Mouse (Mus musculus): ENCODE data around the gene Tfdp1. TPM values are rescaled to one million over a fixed set of nuclear protein-coding genes. Genes with fewer than 3 reads are reported as not detected.

Tfdp1 gene
- total RNA-seq, 2 experiments from 2014 or later = 59.4 to 65.9 TPM

DNA sequence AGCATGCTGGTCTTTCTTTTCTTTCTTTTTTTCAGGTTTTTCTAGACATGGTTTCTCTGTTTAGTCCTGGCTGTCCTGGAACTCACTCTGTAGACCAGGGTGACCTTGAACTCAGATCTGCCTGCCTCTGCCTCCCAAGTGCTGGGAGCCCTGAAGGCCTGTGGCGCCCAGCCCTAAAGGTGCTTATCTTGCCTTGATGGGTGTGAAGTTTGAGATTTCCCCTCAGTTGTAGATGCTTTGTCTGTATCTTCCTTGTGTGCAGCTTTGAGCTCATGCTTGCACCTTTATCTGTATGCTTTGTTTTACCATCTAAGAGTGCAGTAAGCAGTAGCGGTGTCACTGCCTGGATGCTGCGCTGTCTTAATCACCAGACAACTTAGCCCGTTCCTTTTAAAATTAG is 4.6 kb downstream of the Tfdp1 start:
- no peak for DNase-seq (ENCODE audit: low spot score in 2 of 2)
- intact Hi-C loops (cut with DNase I) = no loop called here

DNA sequence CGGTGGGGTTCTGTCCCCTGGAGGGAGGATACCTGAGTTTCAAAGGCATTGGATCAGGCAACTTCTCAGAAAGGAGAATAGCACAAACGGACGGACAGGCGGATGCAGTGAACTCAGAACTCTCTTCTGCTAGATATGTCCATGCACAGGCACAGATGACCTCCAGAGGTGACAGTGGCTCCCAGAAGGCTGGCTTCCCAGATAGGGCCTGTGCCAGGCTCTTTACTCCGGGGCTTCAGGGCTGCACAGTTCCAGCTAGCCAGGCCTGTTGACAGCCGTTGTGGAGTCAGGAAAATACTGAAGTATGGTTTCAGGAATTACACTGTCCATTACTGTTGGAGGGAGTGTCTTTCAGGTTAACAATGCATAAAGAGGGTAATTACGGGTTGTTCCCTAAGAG is 11.5 kb downstream of the Tfdp1 start:
- intact Hi-C loops (cut with DNase I) = no loop called here

DNA sequence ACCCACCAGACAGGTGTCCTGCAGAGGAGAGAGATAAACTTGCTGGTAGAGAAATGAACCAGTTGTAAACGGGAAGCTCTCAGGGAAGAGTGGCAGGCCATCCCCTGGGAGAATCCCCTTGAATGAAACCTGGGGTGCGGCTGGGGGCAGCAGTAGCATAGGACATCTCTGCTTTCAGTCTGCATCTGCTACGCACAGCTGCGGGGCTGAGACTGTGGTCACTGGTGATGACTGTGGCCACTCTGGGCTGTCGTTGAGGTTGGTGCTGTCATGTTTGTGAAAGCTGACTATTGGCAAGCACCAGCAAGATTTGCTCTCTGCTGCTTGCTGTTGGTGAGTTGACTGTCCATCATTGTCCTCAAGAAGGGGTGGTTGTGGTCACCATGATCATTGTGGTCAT is 13.0 kb downstream of the Tfdp1 start:
- intact Hi-C loops (cut with DNase I) = no loop called here
- no peak for DNase-seq (ENCODE audit: low spot score in 2 of 2)

More for the DNA sequence above, 11.5 kb downstream of the Tfdp1 start:
- DNase-seq (ENCODE audit: low spot score in 2 of 2) = no peak

GRCm38 (mm10) chr8:13352601-13353000 is 14.1 kb downstream of the Tfdp1 start:
- intact Hi-C loops (cut with DNase I) = no loop called here
- no peak for DNase-seq (ENCODE audit: low spot score in 2 of 2)

GRCm38 (mm10) chr8:13353155-13353833 is 14.7 kb downstream of the Tfdp1 start:
- intact Hi-C loops (cut with DNase I) = no loop called here
- DNase-seq (ENCODE audit: low spot score in 2 of 2) = no peak

DNA sequence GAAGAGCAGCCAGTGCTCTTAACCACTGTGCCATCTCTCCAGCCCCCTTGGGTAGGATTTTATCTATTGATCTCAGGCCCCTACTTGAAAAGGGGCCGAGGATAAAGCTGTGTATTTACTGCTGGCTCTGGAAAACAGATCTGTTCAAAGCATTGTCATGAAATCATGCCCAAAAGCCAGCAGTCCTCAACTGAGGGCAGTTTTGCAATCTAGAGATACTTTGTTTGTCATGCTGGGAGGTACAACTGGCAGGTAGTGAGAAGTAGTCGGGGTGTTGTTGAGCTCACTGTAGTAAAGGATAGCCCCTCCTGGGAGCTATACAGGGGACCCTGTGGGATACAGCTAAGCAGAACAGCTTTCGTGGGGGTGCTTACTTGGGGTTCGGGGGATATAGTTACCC is 15.3 kb downstream of the Tfdp1 start:
- intact Hi-C loops (cut with DNase I) = no loop called here
- DNase-seq (ENCODE audit: low spot score in 2 of 2) = no peak

DNA sequence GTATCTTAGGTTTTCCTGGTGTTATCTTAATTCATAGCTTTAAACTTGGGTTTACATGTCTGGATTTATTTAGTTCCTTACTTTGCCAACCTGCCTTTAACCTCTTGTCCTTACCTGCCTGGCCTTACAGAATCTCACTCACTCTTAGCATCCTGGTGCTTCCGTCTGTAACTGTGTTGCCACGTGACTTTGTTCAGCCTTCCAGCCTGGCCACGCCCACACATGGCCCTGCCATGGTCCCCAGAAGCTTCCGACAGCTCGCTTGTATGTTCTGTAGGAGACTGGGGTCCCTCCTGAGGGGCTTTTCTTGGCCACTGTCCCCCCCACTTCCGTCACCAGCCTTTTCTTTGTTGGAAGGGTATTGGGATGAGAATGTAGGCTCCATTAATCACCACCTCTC is 17.7 kb downstream of the Tfdp1 start:
- intact Hi-C loops (cut with DNase I) = no loop called here
- no peak for DNase-seq (ENCODE audit: low spot score in 2 of 2)

GRCm38 (mm10) chr8:13356681-13357080 is 18.1 kb downstream of the Tfdp1 start:
- no peak for DNase-seq (ENCODE audit: low spot score in 2 of 2)
- intact Hi-C loops (cut with DNase I) = no loop called here

- no peak for DNase-seq (ENCODE audit: low spot score in 2 of 2)
- intact Hi-C loops (cut with DNase I) = no loop called here
Observed at GRCm38 (mm10) chr8:13360213-13360612, 21.7 kb downstream of the Tfdp1 start.

- intact Hi-C loops (cut with DNase I) = no loop called here
Observed at GRCm38 (mm10) chr8:13361865-13362264, 23.3 kb downstream of the Tfdp1 start.

DNA sequence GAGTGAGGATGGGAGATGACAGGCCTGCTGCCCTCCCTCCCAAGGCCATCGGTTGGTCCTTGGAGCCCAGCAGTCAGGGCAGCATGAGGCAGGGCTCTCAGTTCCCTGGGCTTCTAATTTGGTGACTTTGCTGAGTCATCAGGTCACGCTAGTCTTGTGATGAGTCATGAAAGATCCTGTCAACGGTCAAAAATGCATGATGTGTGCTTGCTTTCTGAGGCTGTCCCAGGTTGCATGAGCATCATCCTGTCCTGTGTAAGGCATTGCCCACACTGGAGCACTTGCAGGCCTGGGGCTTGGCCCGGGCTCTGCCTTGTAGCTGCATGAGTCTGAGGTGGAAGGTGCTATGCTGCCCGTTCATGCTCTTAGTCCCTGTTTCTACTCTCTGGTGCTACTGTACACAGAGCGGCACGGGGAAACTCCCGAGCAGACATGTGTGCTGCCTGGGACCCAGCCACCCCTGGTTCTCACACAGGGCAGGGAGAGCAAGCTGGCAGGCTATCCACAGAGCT is 34.7 kb downstream of the Tfdp1 start:
- intact Hi-C loops (cut with DNase I) = no loop called here
- DNase-seq (ENCODE audit: low spot score in 2 of 2) = no peak

More at GRCm38 (mm10) chr8:13361865-13362264, 23.3 kb downstream of the Tfdp1 start:
- DNase-seq (ENCODE audit: low spot score in 2 of 2) = no peak

- no peak for DNase-seq (ENCODE audit: low spot score in 2 of 2)
- intact Hi-C loops (cut with DNase I) = no loop called here
Observed at GRCm38 (mm10) chr8:13381630-13382029, 43.1 kb downstream of the Tfdp1 start.

GRCm38 (mm10) chr8:13382536-13382935 is 44.0 kb downstream of the Tfdp1 start:
- intact Hi-C loops (cut with DNase I) = no loop called here

GRCm38 (mm10) chr8:13382999-13383398 is 44.4 kb downstream of the Tfdp1 start:
- intact Hi-C loops (cut with DNase I) = no loop called here

More at GRCm38 (mm10) chr8:13382536-13382935, 44.0 kb downstream of the Tfdp1 start:
- DNase-seq (ENCODE audit: low spot score in 2 of 2) = no peak

GRCm38 (mm10) chr8:13386366-13386765 is 47.8 kb downstream of the Tfdp1 start:
- intact Hi-C loops (cut with DNase I) = no loop called here
- no peak for DNase-seq (ENCODE audit: low spot score in 2 of 2)

More at GRCm38 (mm10) chr8:13382999-13383398, 44.4 kb downstream of the Tfdp1 start:
- DNase-seq (ENCODE audit: low spot score in 2 of 2) = no peak

DNA sequence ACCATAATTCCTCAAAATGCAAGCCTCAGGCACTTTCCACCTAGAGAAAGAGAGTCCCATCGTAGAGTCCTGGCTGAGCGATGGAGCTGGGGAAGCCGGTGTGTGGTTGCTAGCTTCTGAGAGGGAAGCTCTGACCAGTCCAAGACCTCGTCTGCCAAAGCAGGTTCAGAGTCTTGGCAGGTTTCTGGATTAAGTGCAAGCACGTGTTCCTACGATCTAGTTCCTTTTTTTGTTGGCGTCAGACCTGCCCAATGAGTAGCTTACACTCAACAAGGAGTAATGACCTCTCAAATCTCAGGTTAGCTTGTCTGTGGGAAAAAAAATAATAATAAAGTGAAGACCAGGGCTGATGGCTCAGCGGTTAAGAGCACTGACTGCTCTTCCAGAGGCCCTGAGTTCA is 49.2 kb downstream of the Tfdp1 start:
- intact Hi-C loops (cut with DNase I) = no loop called here
- DNase-seq (ENCODE audit: low spot score in 2 of 2) = no peak

GRCm38 (mm10) chr8:13388744-13389143 is 50.2 kb downstream of the Tfdp1 start:
- DNase-seq (ENCODE audit: low spot score in 2 of 2) = no peak
- intact Hi-C loops (cut with DNase I) = no loop called here

DNA sequence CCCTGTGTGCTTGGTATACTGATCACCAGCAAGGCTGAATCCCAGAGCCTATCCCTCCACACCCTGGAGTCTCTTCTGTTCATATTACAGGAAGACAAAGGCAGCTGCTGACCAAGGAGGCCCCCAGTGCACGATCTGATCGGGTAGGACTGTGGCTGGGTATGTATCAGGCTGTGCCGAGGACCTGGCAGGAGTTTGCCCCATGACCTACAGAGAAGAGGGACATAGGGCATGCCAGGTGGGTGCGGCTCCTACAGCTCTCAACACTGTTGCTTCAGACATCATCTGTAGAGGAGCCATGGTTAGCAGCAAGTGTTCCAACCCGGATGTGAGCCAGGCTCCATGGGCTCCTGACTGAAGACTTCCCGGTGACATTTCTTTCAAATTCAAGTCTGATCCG is 55.3 kb downstream of the Tfdp1 start:
- no peak for DNase-seq (ENCODE audit: low spot score in 2 of 2)
- intact Hi-C loops (cut with DNase I) = no loop called here

DNA sequence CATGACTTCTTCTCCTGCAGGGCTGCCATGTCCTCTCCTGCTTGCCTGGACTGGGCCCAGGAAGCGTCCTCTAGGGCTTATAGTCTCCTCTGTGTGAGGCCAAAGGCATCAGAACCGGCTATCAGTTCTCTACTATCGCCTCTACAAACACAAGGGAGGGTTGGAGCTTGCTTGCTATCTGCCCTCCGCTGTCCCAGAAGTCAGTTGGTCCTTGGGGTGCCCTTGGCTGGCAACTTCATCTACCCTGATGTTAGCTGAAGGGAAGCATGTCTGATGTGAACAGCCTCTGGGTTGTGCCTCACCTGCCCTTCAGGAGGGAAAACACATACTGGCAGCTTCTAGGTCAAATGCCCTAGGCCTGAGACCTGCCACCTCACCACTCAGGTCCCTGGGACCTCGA is 58.2 kb downstream of the Tfdp1 start, which contains the start of gene Atp4b:
Gene Atp4b (minus strand): TSS at position 101 of the 400 bp plus-strand sequence.
- no peak for DNase-seq (ENCODE audit: low spot score in 2 of 2)
- intact Hi-C loops (cut with DNase I) = no loop called here

GRCm38 (mm10) chr8:13403517-13403916 is 65.0 kb downstream of the Tfdp1 start:
- intact Hi-C loops (cut with DNase I) = no loop called here
- no peak for DNase-seq (ENCODE audit: low spot score in 2 of 2)

DNA sequence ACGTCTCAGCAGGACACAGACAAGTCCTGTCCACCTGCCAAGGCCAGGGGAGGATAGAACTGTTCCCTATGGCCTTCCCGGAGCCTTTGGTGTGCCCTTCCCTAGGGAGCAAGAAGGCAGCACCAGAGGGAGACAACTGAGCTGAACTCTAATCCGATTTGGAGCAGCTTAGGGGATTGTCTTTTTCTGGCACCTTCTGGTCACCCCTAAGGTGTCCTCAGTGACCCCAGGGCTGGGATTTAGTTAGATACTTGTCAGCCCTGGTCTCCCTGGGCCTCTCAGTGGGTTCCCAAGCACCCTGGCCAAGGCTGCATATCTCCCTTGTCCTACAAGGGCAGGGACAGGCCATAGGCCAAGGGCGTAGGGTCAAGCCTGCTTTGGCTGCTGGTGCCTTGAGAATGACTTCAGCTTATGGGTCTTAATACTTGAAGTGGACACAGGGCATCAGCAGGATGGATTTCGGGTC is 66.1 kb downstream of the Tfdp1 start, which contains the start of gene Grk1:
Gene Grk1 (plus strand): TSS at position 416 of the 466 bp plus-strand sequence.
- intact Hi-C loops (cut with DNase I) = no loop called here
- DNase-seq (ENCODE audit: low spot score in 2 of 2) = no peak

Measured in left cerebral cortex, postnatal 14 days (tissue).